Comparison of ENCODE assay signal across 11 mouse cellular contexts in the genomic region with DNA sequence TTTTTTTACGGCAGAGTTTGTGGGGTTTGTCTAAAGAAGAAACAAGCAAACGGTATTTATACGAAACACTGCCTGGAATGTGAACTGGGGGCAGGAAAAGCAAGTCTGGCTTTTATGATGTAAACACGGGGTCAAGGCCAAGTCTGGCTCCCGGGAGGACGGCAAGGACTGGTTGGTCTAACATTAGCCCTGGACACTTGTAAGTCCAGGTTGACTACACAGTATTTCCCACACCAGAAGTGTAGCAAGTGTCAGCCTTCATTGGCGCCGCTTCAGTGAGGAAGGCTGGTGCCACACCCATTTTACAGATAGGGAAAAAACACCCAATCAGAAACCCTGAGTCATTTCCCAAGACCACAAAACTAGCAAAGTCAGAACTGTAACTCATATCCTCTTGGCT. TPM values are rescaled to one million over a fixed set of nuclear protein-coding genes. Genes with fewer than 3 reads are reported as not detected.
DNase-seq lines count a peak whose midpoint lies in the region; ATAC-seq lines count a peak whose summit lies in the region.
"Had no signal": no experiment of that assay in that cellular context is flagged by ENCODE, and none has a peak within 500 bp of the region (broad histone marks: within the 10 kb centered on the region; RNA-seq: fewer than 3 reads in every experiment).

No protein-coding gene starts in this region.

- no peak overlapping the region for H3K4me3 ChIP-seq in heart, embryonic 15.5 days
- no peak overlapping the region for H3K4me3 ChIP-seq in liver, embryonic 13.5 days (replicated peaks)
- H3K4me3 ChIP-seq: hindbrain, embryonic 12.5 days; midbrain, embryonic 15.5 days had no signal

- no peak overlapping the region for H3K9ac ChIP-seq in heart, embryonic 15.5 days
- H3K9ac ChIP-seq in liver, embryonic 13.5 days: no peak overlapping the region
- H3K9ac ChIP-seq: hindbrain, embryonic 12.5 days; midbrain, embryonic 15.5 days had no signal

- H3K4me2 ChIP-seq in heart, embryonic 15.5 days: no peak overlapping the region
- H3K4me2 ChIP-seq in liver, embryonic 13.5 days: peak overlapping the region; percentile 27
- H3K4me2 ChIP-seq: hindbrain, embryonic 12.5 days; midbrain, embryonic 15.5 days had no signal

- peaks cover 44% of the 10 kb centered on the region for H3K4me1 ChIP-seq in heart, embryonic 15.5 days (replicated peaks)
- H3K4me1 ChIP-seq in liver, embryonic 13.5 days (replicated peaks): peaks cover 60% of the 10 kb centered on the region

- DNase-seq in lung, adult 18-20 months: peak; percentile 56 to 66
- no peak for DNase-seq in lung, postnatal 25 days (ENCODE audit: low spot score)
- no peak for DNase-seq in liver, embryonic 13.5 days
- DNase-seq in urinary bladder, postnatal 36 days (ENCODE audit: low spot score in 2 of 2): peak; percentile 60 to 74
- DNase-seq in thymus, postnatal 10 days (ENCODE audit: low spot score in 2 of 2): no peak
- no peak for DNase-seq in cerebellum, postnatal 14 days
- DNase-seq in left cerebral cortex, adult 8-10 months (ENCODE audit: low spot score in 2 of 2): no peak

- H3K36me3 ChIP-seq in heart, embryonic 15.5 days: no peaks in the 10 kb centered on the region
- no peaks in the 10 kb centered on the region for H3K36me3 ChIP-seq in liver, embryonic 13.5 days
- H3K36me3 ChIP-seq: hindbrain, embryonic 12.5 days; midbrain, embryonic 15.5 days had no signal

- H3K9me3 ChIP-seq in heart, embryonic 15.5 days (replicated peaks): no peaks in the 10 kb centered on the region
- no peaks in the 10 kb centered on the region for H3K9me3 ChIP-seq in liver, embryonic 13.5 days (replicated peaks)
- H3K9me3 ChIP-seq: hindbrain, embryonic 12.5 days; midbrain, embryonic 15.5 days had no signal

- 61% methylated on average over 8 of the region's 8 CpGs for whole genome bisulfite sequencing in heart, embryonic 15.5 days
- WGBS in liver, embryonic 13.5 days (ENCODE audit: insufficient replicate concordance): 55% methylated on average over 8 of the region's 8 CpGs

- no peaks in the 10 kb centered on the region for H3K27me3 ChIP-seq in heart, embryonic 15.5 days
- H3K27me3 ChIP-seq in liver, embryonic 13.5 days: peaks cover 18% of the 10 kb centered on the region
- H3K27me3 ChIP-seq: Patski had no signal

- ATAC-seq in heart, embryonic 15.5 days (replicated peaks; ENCODE audit: insufficient number of reproducible peaks, insufficient read depth, low FRiP score, low read depth): no peak
- ATAC-seq in liver, embryonic 13.5 days (ENCODE audit: low read depth): peak; percentile 35; the same call in 1 of the 2 replicates
- ATAC-seq: midbrain, embryonic 15.5 days; Patski had no signal

- peak overlapping the region; percentile 37 for H3K27ac ChIP-seq in heart, embryonic 15.5 days
- peak overlapping the region; percentile 61 for H3K27ac ChIP-seq in liver, embryonic 13.5 days
- H3K27ac ChIP-seq: hindbrain, embryonic 12.5 days; midbrain, embryonic 15.5 days had no signal

RNA-seq across cellular contexts. Expression of gene Tmem51, which starts 18.8 kb away (rescaled TPM):
- polyA plus RNA-seq in heart, embryonic 15.5 days (2015; fragmentation: Nextera tagmentation; extraction: Ambion mirVana): 36.7 and 40.7 TPM in 2 replicates
- polyA plus RNA-seq in liver, embryonic 13.5 days (2015; fragmentation: Nextera tagmentation; extraction: Ambion mirVana): 13.5 and 16.4 TPM in 2 replicates
- 1 to 10 TPM; 5.0 to 6.8 (median 5.4) TPM for total RNA-seq in left cerebral cortex, adult 8-10 months (2022)

RNA-seq across cellular contexts. Expression of gene Fhad1, which starts 50.4 kb away (rescaled TPM):
- 2.7 and 2.8 TPM in 2 replicates for polyA plus RNA-seq in heart, embryonic 15.5 days (2015; fragmentation: Nextera tagmentation; extraction: Ambion mirVana)
- 0.32 and 0.41 TPM in 2 replicates for polyA plus RNA-seq in liver, embryonic 13.5 days (2015; fragmentation: Nextera tagmentation; extraction: Ambion mirVana)
- 10 to 100 TPM in 1 of 4 experiments, 1 to 10 TPM in 3; 6.4 to 11.9 (median 8.2) TPM for total RNA-seq in left cerebral cortex, adult 8-10 months (2022)

Comparison
In these comparisons a context has a peak if more than half of its experiments do, and no peak if none do; other contexts are left out.
1. DNase-seq: peak in lung, adult 18-20 months (2 of 2) and urinary bladder, postnatal 36 days (2 of 2); none in lung, postnatal 25 days (single experiment), liver, embryonic 13.5 days (single experiment), thymus, postnatal 10 days (0 of 2), cerebellum, postnatal 14 days (0 of 2) and left cerebral cortex, adult 8-10 months (0 of 2).